Mouse (Mus musculus) embryonic facial prominence, embryonic 12.5 days (tissue): Measurements from ENCODE around the gene Il10rb. TPM values are rescaled to one million over a fixed set of nuclear protein-coding genes. Genes with fewer than 3 reads are reported as not detected.

Experiments used
- ATAC-seq: fragments of 200-750 bp; cut with Nextera tagmentation; 2 replicates; pipeline ENCODE4 v1.8.0; 2017; ENCODE audit not compliant: insufficient number of reproducible peaks, insufficient read depth, low FRiP score, low TSS enrichment
- H3K27ac ChIP-seq: fragments of 300-500 bp; sonication (generic); 2 replicates; pipeline ENCODE4 v1.5.1; 2016; ENCODE audit warnings: mild to moderate bottlenecking
- H3K27me3 ChIP-seq: fragments of 300-500 bp; sonication (generic); 2 replicates; pipeline ENCODE4 v1.6.1; 2016; ENCODE audit warnings: mild to moderate bottlenecking, moderate library complexity
- H3K36me3 ChIP-seq: fragments of 300-500 bp; sonication (generic); 2 replicates; pipeline ENCODE4 v1.6.1; 2016; ENCODE audit warnings: mild to moderate bottlenecking
- H3K4me1 ChIP-seq: fragments of 300-500 bp; sonication (generic); 2 replicates; pipeline ENCODE4 v1.6.1; 2016
- H3K4me2 ChIP-seq: fragments of 300-500 bp; sonication (generic); replicated peaks from 2 replicates; pipeline ENCODE4 v1.6.1; 2016; ENCODE audit warnings: mild to moderate bottlenecking, moderate library complexity
- H3K4me3 ChIP-seq: fragments of 300-500 bp; sonication (generic); 2 replicates; pipeline ENCODE4 v1.5.1; 2016; ENCODE audit warnings: mild to moderate bottlenecking
- H3K9ac ChIP-seq: fragments of 300-500 bp; sonication (generic); 2 replicates; pipeline ENCODE4 v1.6.1; 2016; ENCODE audit warnings: mild to moderate bottlenecking, moderate library complexity
- H3K9me3 ChIP-seq: fragments of 300-500 bp; sonication (generic); 2 replicates; pipeline ENCODE4 v1.6.1; 2016; ENCODE audit warnings: mild to moderate bottlenecking, moderate library complexity
- WGBS: fragments of 180-500 bp; shearing (Covaris S2); methylation state at CpG from one replicate; pipeline ENCODE4 v1.1.7; 2016; 5-methylcytosine and 5-hydroxymethylcytosine counted together
- polyA plus RNA-seq: library from polyadenylated mRNA; unstranded; fragments of >200 nt; fragmentation: Nextera tagmentation; extraction: Ambion mirVana; gene quantifications from 2 replicates; pipeline ENCODE4 v1.2.1, GENCODE M21; 2016

Il10rb gene
- 14.1 TPM in 2 replicates for polyA plus RNA-seq

GRCm38 (mm10) chr16:91405640-91406584 lies at the start of gene Il10rb:
TSS of gene Il10rb (plus strand) at chr16:91406164.
- H3K9ac ChIP-seq = peak within 1 kb of the TSS; percentile 75
- H3K27me3 ChIP-seq = no peaks in the 10 kb centered on the region
- ATAC-seq = peak; percentile 75
- peak within 1 kb of the TSS; percentile 66 for H3K4me3 ChIP-seq
- H3K4me1 ChIP-seq = peaks cover 16% of the 10 kb centered on the region; the same call in 1 of the 2 replicates
- peak within 1 kb of the TSS; percentile 96 for H3K4me2 ChIP-seq
- H3K9me3 ChIP-seq = no peaks in the 10 kb centered on the region
- peak within 1 kb of the TSS; percentile 50; the same call in 1 of the 2 replicates for H3K27ac ChIP-seq
- peaks cover 21% of the 10 kb centered on the region for H3K36me3 ChIP-seq
- 6% methylated on average over 51 of the region's 51 CpGs for WGBS

GRCm38 (mm10) chr16:91356760-91357525 lies 49.0 kb upstream of the Il10rb start:
- peaks cover 10% of the 10 kb centered on the region; the same call in 1 of the 2 replicates for H3K27me3 ChIP-seq
- H3K4me3 ChIP-seq = no peak overlapping the region
- H3K36me3 ChIP-seq = no peaks in the 10 kb centered on the region
- no peak for ATAC-seq
- H3K4me2 ChIP-seq = no peak overlapping the region
- 73% methylated on average over 10 of the region's 10 CpGs for WGBS
- no peaks in the 10 kb centered on the region for H3K9me3 ChIP-seq
- no peak overlapping the region for H3K27ac ChIP-seq
- no peak overlapping the region for H3K9ac ChIP-seq
- 0 out of 2 replicates have a peak, but pooled peaks cover 4% of the 10 kb centered on the region for H3K4me1 ChIP-seq

- Histone ChIP-seq H3K27ac (no peak overlapping the region), H3K4me1 (0 out of 2 replicates have a peak, but pooled peaks cover 4% of the 10 kb centered on the region), H3K9ac (no peak overlapping the region), H3K36me3 (no peaks in the 10 kb centered on the region), H3K4me2 (no peak overlapping the region), H3K9me3 (no peaks in the 10 kb centered on the region), H3K27me3 (peaks cover 10% of the 10 kb centered on the region; the same call in 1 of the 2 replicates), H3K4me3 (no peak overlapping the region)
- no peak for ATAC-seq
- 52% methylated on average over 10 of the region's 10 CpGs for WGBS
These were observed 48.5 kb upstream of the Il10rb start for GRCm38 (mm10) chr16:91357526-91357900.

GRCm38 (mm10) chr16:91358555-91358954 lies 47.4 kb upstream of the Il10rb start:
- H3K4me2 ChIP-seq = no peak overlapping the region
- ATAC-seq = no peak
- no peaks in the 10 kb centered on the region for H3K36me3 ChIP-seq
- H3K27ac ChIP-seq = no peak overlapping the region
- no peak overlapping the region for H3K9ac ChIP-seq
- peaks cover 3% of the 10 kb centered on the region; the same call in 1 of the 2 replicates for H3K27me3 ChIP-seq
- no peak overlapping the region for H3K4me3 ChIP-seq
- H3K9me3 ChIP-seq = no peaks in the 10 kb centered on the region
- H3K4me1 ChIP-seq = 0 out of 2 replicates have a peak, but pooled peaks cover 4% of the 10 kb centered on the region
- WGBS = 39% methylated on average over 8 of the region's 8 CpGs

- Histone ChIP-seq H3K36me3 (no peaks in the 10 kb centered on the region), H3K27ac (no peak overlapping the region), H3K4me1 (0 out of 2 replicates have a peak, but pooled peaks cover 4% of the 10 kb centered on the region), H3K27me3 (peaks cover 3% of the 10 kb centered on the region; the same call in 1 of the 2 replicates), H3K9me3 (no peaks in the 10 kb centered on the region), H3K4me3 (no peak overlapping the region), H3K9ac (no peak overlapping the region), H3K4me2 (no peak overlapping the region)
- 74% methylated on average over 13 of the region's 13 CpGs for WGBS
- ATAC-seq = no peak
These were observed 46.4 kb upstream of the Il10rb start for GRCm38 (mm10) chr16:91359531-91359930.

- H3K36me3 ChIP-seq = no peaks in the 10 kb centered on the region
- 53% methylated on average over 3 of the region's 3 CpGs for WGBS
- ATAC-seq = no peak
- H3K27me3 ChIP-seq = peaks cover 1% of the 10 kb centered on the region; the same call in 1 of the 2 replicates
- H3K4me2 ChIP-seq = no peak overlapping the region
- H3K9ac ChIP-seq = no peak overlapping the region
- H3K9me3 ChIP-seq = no peaks in the 10 kb centered on the region
- no peak overlapping the region for H3K27ac ChIP-seq
- no peak overlapping the region for H3K4me3 ChIP-seq
- H3K4me1 ChIP-seq = 0 out of 2 replicates have a peak, but pooled peaks cover 4% of the 10 kb centered on the region
These were observed 45.8 kb upstream of the Il10rb start for GRCm38 (mm10) chr16:91360162-91360561.

- no peak overlapping the region for H3K4me3 ChIP-seq
- no peak overlapping the region for H3K27ac ChIP-seq
- WGBS = 24% methylated on average over 2 of the region's 2 CpGs
- ATAC-seq = no peak
- H3K4me1 ChIP-seq = 0 out of 2 replicates have a peak, but pooled peaks cover 4% of the 10 kb centered on the region
- no peaks in the 10 kb centered on the region for H3K36me3 ChIP-seq
- no peak overlapping the region for H3K9ac ChIP-seq
- no peaks in the 10 kb centered on the region for H3K9me3 ChIP-seq
- H3K4me2 ChIP-seq = no peak overlapping the region
- no peaks in the 10 kb centered on the region for H3K27me3 ChIP-seq
These were observed 44.0 kb upstream of the Il10rb start for GRCm38 (mm10) chr16:91362006-91362405.

GRCm38 (mm10) chr16:91362616-91363272 lies 43.2 kb upstream of the Il10rb start:
- no peak for ATAC-seq
- H3K27ac ChIP-seq = no peak overlapping the region
- 68% methylated on average over 12 of the region's 12 CpGs for WGBS

GRCm38 (mm10) chr16:91363483-91363882 lies 42.5 kb upstream of the Il10rb start:
- Histone ChIP-seq H3K4me3 (no peak overlapping the region), H3K4me2 (no peak overlapping the region), H3K9ac (no peak overlapping the region), H3K27me3 (no peaks in the 10 kb centered on the region), H3K9me3 (no peaks in the 10 kb centered on the region), H3K27ac (no peak overlapping the region; the same call in 1 of the 2 replicates), H3K36me3 (no peaks in the 10 kb centered on the region), H3K4me1 (0 out of 2 replicates have a peak, but pooled peaks cover 4% of the 10 kb centered on the region)
- WGBS = 20% methylated on average over 3 of the region's 3 CpGs
- ATAC-seq = no peak

More at GRCm38 (mm10) chr16:91362616-91363272, 43.2 kb upstream of the Il10rb start:
- Histone ChIP-seq H3K9ac (no peak overlapping the region), H3K4me3 (no peak overlapping the region), H3K4me2 (no peak overlapping the region), H3K9me3 (no peaks in the 10 kb centered on the region), H3K4me1 (0 out of 2 replicates have a peak, but pooled peaks cover 4% of the 10 kb centered on the region), H3K36me3 (no peaks in the 10 kb centered on the region), H3K27me3 (no peaks in the 10 kb centered on the region)

- Histone ChIP-seq H3K36me3 (no peaks in the 10 kb centered on the region), H3K27ac (no peak overlapping the region), H3K4me2 (no peak overlapping the region), H3K9ac (no peak overlapping the region), H3K27me3 (no peaks in the 10 kb centered on the region), H3K4me3 (no peak overlapping the region), H3K9me3 (no peaks in the 10 kb centered on the region), H3K4me1 (no peaks in the 10 kb centered on the region)
- no peak for ATAC-seq
These were observed 39.4 kb upstream of the Il10rb start for GRCm38 (mm10) chr16:91366567-91366966.

- Histone ChIP-seq H3K4me3 (no peak overlapping the region), H3K9me3 (no peaks in the 10 kb centered on the region), H3K36me3 (no peaks in the 10 kb centered on the region), H3K27ac (no peak overlapping the region), H3K9ac (no peak overlapping the region), H3K4me2 (no peak overlapping the region), H3K27me3 (no peaks in the 10 kb centered on the region), H3K4me1 (no peaks in the 10 kb centered on the region)
- no peak for ATAC-seq
- WGBS = 86% methylated on average over 2 of the region's 2 CpGs
These were observed 38.9 kb upstream of the Il10rb start for GRCm38 (mm10) chr16:91367066-91367465.
